Mouse (Mus musculus) liver, postnatal 0 days (tissue): ENCODE results near the gene Cyb5d1.

ENCODE experiments used
- CTCF ChIP-seq: sonication (generic); IDR thresholded peaks from 2 replicates; pipeline ENCODE4 v1.5.1; 2016; ENCODE audit warnings: antibody characterized with exemption, low read depth
- EP300 ChIP-seq: IDR thresholded peaks from 2 replicates; pipeline ENCODE4 v1.6.1; 2016; ENCODE audit warnings: antibody characterized with exemption, low read depth, mild to moderate bottlenecking

DNA sequence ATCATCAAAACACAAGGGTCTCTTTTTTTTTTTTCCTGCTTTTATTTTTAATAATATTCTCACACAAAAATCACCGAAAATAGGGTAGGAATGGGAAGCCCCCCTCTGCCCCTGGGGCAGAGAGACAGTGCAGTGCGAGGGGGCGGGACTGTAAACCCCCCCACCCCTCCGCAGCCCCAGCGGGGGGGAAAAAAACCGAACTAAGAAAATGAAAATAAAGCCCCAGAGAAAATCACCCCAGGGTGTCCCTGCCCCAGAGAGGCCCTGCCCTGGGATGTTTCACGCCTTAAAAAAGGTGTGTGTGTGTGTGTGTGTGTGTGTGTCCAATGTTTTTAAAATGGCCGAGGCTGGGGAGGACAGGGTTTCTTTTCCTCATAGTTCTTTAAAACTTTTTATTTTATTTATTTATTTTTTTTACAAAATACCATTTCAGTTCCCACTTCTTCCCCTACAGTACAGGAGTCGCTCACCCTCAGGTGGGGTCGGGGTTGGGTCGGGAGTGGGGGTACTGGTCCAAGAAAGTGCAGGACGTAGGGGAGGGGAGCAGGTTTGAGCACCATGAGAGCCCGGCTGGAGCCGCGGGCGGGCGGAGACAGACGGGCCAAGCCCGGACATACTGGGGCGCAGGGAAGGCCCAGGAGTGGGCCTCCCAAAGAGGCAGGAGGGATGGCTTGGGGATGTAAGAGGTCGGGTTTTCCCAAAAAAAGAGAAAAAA lies 3.2 kb upstream of the Cyb5d1 start:
- TF ChIP-seq CTCF (no peak), EP300 (no peak)
